Mouse (Mus musculus) limb, embryonic 13.5 days (tissue): ENCODE data around the gene Gm5269. TPM values are rescaled to one million over a fixed set of nuclear protein-coding genes. Genes with fewer than 3 reads are reported as not detected.

Source experiments
- ATAC-seq: fragments of 200-750 bp; cut with Nextera tagmentation; 2 replicates; pipeline ENCODE4 v1.8.0; 2017; ENCODE audit warnings: low read depth, moderate number of reproducible peaks, moderate TSS enrichment; ENCODE audit not compliant: low FRiP score
- H3K27ac ChIP-seq: fragments of 300-500 bp; sonication (generic); 2 replicates; pipeline ENCODE4 v1.5.1; 2015; ENCODE audit warnings: inconsistent platforms, mild to moderate bottlenecking, moderate library complexity
- H3K27me3 ChIP-seq: fragments of 300-500 bp; sonication (generic); 2 replicates; pipeline ENCODE4 v1.6.1; 2015; ENCODE audit warnings: mild to moderate bottlenecking, inconsistent platforms
- H3K36me3 ChIP-seq: fragments of 300-500 bp; sonication (generic); 2 replicates; pipeline ENCODE4 v1.6.1; 2015; ENCODE audit warnings: inconsistent platforms, mild to moderate bottlenecking, moderate library complexity
- H3K4me1 ChIP-seq: fragments of 300-500 bp; sonication (generic); 2 replicates; pipeline ENCODE4 v1.6.1; 2015; ENCODE audit warnings: inconsistent platforms
- H3K4me2 ChIP-seq: fragments of 300-500 bp; sonication (generic); replicated peaks from 2 replicates; pipeline ENCODE4 v1.6.1; 2015; ENCODE audit warnings: inconsistent platforms, mild to moderate bottlenecking, moderate library complexity
- H3K4me3 ChIP-seq: fragments of 300-500 bp; sonication (generic); 2 replicates; pipeline ENCODE4 v1.5.1; 2015; ENCODE audit warnings: moderate library complexity, mild to moderate bottlenecking, inconsistent platforms
- H3K9ac ChIP-seq: fragments of 300-500 bp; sonication (generic); 2 replicates; pipeline ENCODE4 v1.6.1; 2015; ENCODE audit warnings: mild to moderate bottlenecking, inconsistent platforms
- H3K9me3 ChIP-seq: fragments of 300-500 bp; sonication (generic); 2 replicates; pipeline ENCODE4 v1.6.1; 2016; ENCODE audit warnings: inconsistent platforms
- WGBS: fragments of 180-500 bp; shearing (Covaris S2); methylation state at CpG from one replicate; pipeline ENCODE4 v1.1.7; 2015; 5-methylcytosine and 5-hydroxymethylcytosine counted together
- polyA plus RNA-seq: library from polyadenylated mRNA; unstranded; fragments of >200 nt; fragmentation: Nextera tagmentation; extraction: Ambion mirVana; gene quantifications from 2 replicates; pipeline ENCODE4 v1.2.1, GENCODE M21; 2015

Gene Gm5269
- polyA plus RNA-seq, 1 experiment from 2014 or later: not detected

DNA sequence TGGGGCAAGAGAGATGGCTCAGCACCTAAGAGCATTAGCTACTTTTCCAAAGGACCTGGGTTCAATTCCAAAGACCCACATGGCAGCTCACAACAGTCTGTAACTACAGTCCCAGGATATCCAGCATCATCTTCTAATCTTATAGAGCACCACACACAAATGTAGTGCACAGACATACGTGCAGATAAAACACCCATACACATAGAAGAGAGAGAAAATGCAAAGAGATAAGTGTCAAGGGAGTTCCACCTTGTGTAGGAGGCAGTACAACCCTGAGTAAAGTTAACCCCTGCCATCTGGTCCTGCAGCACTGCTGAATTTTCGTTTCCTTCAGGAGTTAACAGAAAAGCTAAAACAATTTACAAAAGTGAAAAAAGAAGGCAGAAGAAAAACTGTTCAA, 14.4 kb downstream of the Gm5269 start:
- ATAC-seq: no peak
- 73% methylated on average over 2 of the region's 2 CpGs for WGBS
- no peaks in the 10 kb centered on the region for H3K36me3 ChIP-seq

GRCm38 (mm10) chr1:45873250-45873649, 16.8 kb downstream of the Gm5269 start:
- no peaks in the 10 kb centered on the region; the same call in 1 of the 2 replicates for H3K4me1 ChIP-seq
- ATAC-seq: no peak
- no peaks in the 10 kb centered on the region for H3K9me3 ChIP-seq
- H3K27me3 ChIP-seq: no peaks in the 10 kb centered on the region
- no peak overlapping the region for H3K4me2 ChIP-seq
- no peak overlapping the region for H3K27ac ChIP-seq
- H3K9ac ChIP-seq: no peak overlapping the region
- H3K36me3 ChIP-seq: no peaks in the 10 kb centered on the region
- 95% methylated on average over 2 of the region's 2 CpGs for WGBS
- no peak overlapping the region for H3K4me3 ChIP-seq

More for the DNA sequence above, 14.4 kb downstream of the Gm5269 start:
- Histone ChIP-seq H3K4me1 (no peaks in the 10 kb centered on the region), H3K4me2 (no peak overlapping the region), H3K9me3 (no peaks in the 10 kb centered on the region), H3K4me3 (no peak overlapping the region), H3K27ac (no peak overlapping the region), H3K9ac (no peak overlapping the region), H3K27me3 (no peaks in the 10 kb centered on the region)

GRCm38 (mm10) chr1:45868479-45869137, 21.5 kb downstream of the Gm5269 start:
- Histone ChIP-seq H3K9ac (no peak overlapping the region), H3K9me3 (no peaks in the 10 kb centered on the region), H3K4me2 (no peak overlapping the region), H3K4me3 (no peak overlapping the region), H3K27me3 (no peaks in the 10 kb centered on the region), H3K27ac (no peak overlapping the region), H3K36me3 (no peaks in the 10 kb centered on the region), H3K4me1 (peaks cover 19% of the 10 kb centered on the region)
- no peak for ATAC-seq
- 73% methylated on average over 3 of the region's 3 CpGs for WGBS

GRCm38 (mm10) chr1:45868050-45868449, 22.0 kb downstream of the Gm5269 start:
- 53% methylated on average over 1 of the region's 1 CpGs for WGBS
- Histone ChIP-seq H3K27ac (no peak overlapping the region), H3K9me3 (no peaks in the 10 kb centered on the region), H3K4me3 (no peak overlapping the region), H3K4me2 (no peak overlapping the region), H3K4me1 (peaks cover 19% of the 10 kb centered on the region), H3K27me3 (no peaks in the 10 kb centered on the region), H3K9ac (no peak overlapping the region), H3K36me3 (no peaks in the 10 kb centered on the region)
- no peak for ATAC-seq

DNA sequence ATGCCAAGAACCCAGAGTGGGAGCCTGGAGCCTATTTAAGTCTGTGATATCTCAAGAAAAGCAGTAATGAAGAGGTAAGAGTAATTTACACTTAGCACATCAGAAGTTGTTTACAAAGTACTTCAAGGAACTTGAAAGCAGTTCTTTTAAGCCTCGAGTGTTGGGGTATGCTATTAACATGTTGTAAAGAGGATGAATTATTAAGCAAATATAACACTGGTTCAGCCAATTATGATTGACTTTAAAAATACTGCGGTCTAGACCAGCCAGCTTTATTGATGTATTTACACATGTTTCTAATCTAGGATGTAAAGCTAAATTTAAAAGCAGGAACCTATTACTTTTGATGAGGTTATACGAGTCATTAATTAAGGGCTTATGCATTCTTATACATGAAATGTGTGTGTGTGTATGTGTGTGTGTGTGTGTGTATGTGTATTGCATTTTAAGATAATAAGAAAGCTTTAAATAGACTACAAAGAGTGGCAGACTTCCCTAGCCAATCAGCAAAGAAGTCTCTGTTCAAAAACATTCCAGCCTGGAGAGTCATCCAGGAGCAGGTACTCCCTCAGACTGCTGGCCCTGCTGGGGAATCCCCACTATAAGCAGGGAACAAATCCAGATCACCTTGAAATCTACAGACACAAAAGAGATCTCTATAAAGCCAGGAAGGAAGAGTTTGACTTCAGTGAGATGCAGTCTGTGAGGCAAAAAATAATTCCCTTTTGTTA, 23.6 kb downstream of the Gm5269 start:
- H3K4me2 ChIP-seq: no peak overlapping the region
- WGBS: 8% methylated on average over 3 of the region's 3 CpGs
- H3K27ac ChIP-seq: no peak overlapping the region
- no peaks in the 10 kb centered on the region for H3K27me3 ChIP-seq
- peak; percentile 57; the same call in 1 of the 2 replicates for ATAC-seq
- no peak overlapping the region for H3K4me3 ChIP-seq
- H3K9ac ChIP-seq: no peak overlapping the region
- no peaks in the 10 kb centered on the region for H3K9me3 ChIP-seq
- H3K36me3 ChIP-seq: no peaks in the 10 kb centered on the region
- H3K4me1 ChIP-seq: peaks cover 19% of the 10 kb centered on the region

GRCm38 (mm10) chr1:45865727-45866126, 24.3 kb downstream of the Gm5269 start:
- no peak overlapping the region for H3K4me3 ChIP-seq
- WGBS: 42% methylated on average over 5 of the region's 5 CpGs
- H3K4me1 ChIP-seq: peaks cover 19% of the 10 kb centered on the region
- no peak overlapping the region for H3K4me2 ChIP-seq
- no peak overlapping the region for H3K9ac ChIP-seq
- ATAC-seq: no peak
- no peaks in the 10 kb centered on the region for H3K27me3 ChIP-seq
- H3K9me3 ChIP-seq: no peaks in the 10 kb centered on the region
- no peak overlapping the region for H3K27ac ChIP-seq
- no peaks in the 10 kb centered on the region for H3K36me3 ChIP-seq

DNA sequence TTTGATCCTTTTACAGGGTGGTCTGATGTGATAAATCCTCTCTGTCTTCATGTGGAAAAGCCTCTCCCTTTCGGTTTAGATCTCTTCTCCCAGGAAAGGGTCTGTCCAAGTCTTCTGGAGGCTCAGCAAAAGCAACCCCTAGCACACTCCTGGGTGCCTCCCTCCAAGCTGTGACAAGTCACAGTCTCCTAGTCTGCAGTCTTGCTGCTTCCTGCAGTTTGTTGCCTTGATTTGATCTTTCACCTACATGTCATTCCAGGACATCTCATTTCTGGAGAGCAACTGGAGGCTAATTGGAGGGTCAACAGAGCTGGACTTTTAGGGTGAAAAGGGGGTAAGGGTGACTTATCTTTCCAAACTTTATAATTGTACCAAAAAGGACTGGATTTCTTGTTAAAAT, 24.8 kb downstream of the Gm5269 start:
- no peaks in the 10 kb centered on the region for H3K36me3 ChIP-seq
- WGBS: 13% methylated on average over 1 of the region's 1 CpGs
- H3K4me3 ChIP-seq: no peak overlapping the region
- no peaks in the 10 kb centered on the region for H3K9me3 ChIP-seq
- H3K4me1 ChIP-seq: peaks cover 20% of the 10 kb centered on the region
- no peaks in the 10 kb centered on the region for H3K27me3 ChIP-seq
- H3K27ac ChIP-seq: peak overlapping the region; percentile 64; the same call in 1 of the 2 replicates
- ATAC-seq: no peak
- H3K9ac ChIP-seq: no peak overlapping the region
- no peak overlapping the region for H3K4me2 ChIP-seq

GRCm38 (mm10) chr1:45864564-45865014, 25.5 kb downstream of the Gm5269 start:
- H3K27me3 ChIP-seq: no peaks in the 10 kb centered on the region
- H3K4me1 ChIP-seq: peaks cover 26% of the 10 kb centered on the region
- no peak overlapping the region for H3K4me3 ChIP-seq
- H3K9me3 ChIP-seq: no peaks in the 10 kb centered on the region
- H3K4me2 ChIP-seq: no peak overlapping the region
- ATAC-seq: peak; percentile 54
- no peaks in the 10 kb centered on the region for H3K36me3 ChIP-seq
- no peak overlapping the region for H3K9ac ChIP-seq
- 30% methylated on average over 4 of the region's 4 CpGs for WGBS
- H3K27ac ChIP-seq: peak overlapping the region; percentile 61

GRCm38 (mm10) chr1:45863641-45864040, 26.4 kb downstream of the Gm5269 start:
- H3K9me3 ChIP-seq: no peaks in the 10 kb centered on the region
- H3K4me3 ChIP-seq: no peak overlapping the region
- H3K9ac ChIP-seq: no peak overlapping the region
- no peak overlapping the region for H3K27ac ChIP-seq
- ATAC-seq: no peak
- no peak overlapping the region for H3K4me2 ChIP-seq
- H3K27me3 ChIP-seq: no peaks in the 10 kb centered on the region
- no peaks in the 10 kb centered on the region for H3K36me3 ChIP-seq
- WGBS: 94% methylated on average over 3 of the region's 3 CpGs
- H3K4me1 ChIP-seq: peaks cover 26% of the 10 kb centered on the region

- Histone ChIP-seq H3K9ac (no peak overlapping the region), H3K36me3 (no peaks in the 10 kb centered on the region), H3K27me3 (no peaks in the 10 kb centered on the region), H3K27ac (no peak overlapping the region), H3K9me3 (no peaks in the 10 kb centered on the region), H3K4me3 (no peak overlapping the region), H3K4me1 (peaks cover 24% of the 10 kb centered on the region), H3K4me2 (no peak overlapping the region)
- ATAC-seq: no peak
These were observed 28.9 kb downstream of the Gm5269 start for GRCm38 (mm10) chr1:45861162-45861561.

DNA sequence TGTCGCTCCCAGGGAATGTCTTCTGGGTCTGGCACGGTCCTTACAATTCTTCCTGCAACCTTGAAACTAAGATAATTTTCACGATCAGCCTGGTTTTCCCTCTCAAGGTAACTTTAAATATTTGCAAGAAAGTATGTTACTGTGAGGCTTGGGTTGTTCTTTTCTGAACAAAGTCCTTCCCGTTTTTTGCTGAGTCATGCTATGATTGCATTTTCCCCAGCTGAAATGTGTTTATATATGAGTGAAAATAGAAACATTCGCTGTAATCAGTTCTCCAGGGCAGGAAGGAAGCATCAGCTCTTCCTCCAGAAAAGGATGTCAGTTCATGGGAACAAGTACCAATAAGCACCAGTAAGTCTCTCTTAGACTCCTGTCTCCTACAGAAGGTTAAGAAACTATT, 29.7 kb downstream of the Gm5269 start:
- Histone ChIP-seq H3K27ac (no peak overlapping the region), H3K4me3 (no peak overlapping the region)
- whole genome bisulfite sequencing: 56% methylated on average over 5 of the region's 5 CpGs

GRCm38 (mm10) chr1:45858038-45858437, 32.0 kb downstream of the Gm5269 start:
- ATAC-seq: no peak
- Histone ChIP-seq H3K4me3 (no peak overlapping the region), H3K4me1 (0 out of 2 replicates have a peak, but pooled peaks cover 7% of the 10 kb centered on the region), H3K4me2 (no peak overlapping the region), H3K9ac (no peak overlapping the region), H3K9me3 (no peaks in the 10 kb centered on the region), H3K27me3 (no peaks in the 10 kb centered on the region), H3K36me3 (no peaks in the 10 kb centered on the region), H3K27ac (no peak overlapping the region)
- WGBS: 74% methylated on average over 1 of the region's 1 CpGs

More for the DNA sequence above, 29.7 kb downstream of the Gm5269 start:
- Histone ChIP-seq H3K4me2 (no peak overlapping the region), H3K27me3 (no peaks in the 10 kb centered on the region), H3K9me3 (no peaks in the 10 kb centered on the region), H3K4me1 (peaks cover 16% of the 10 kb centered on the region), H3K9ac (no peak overlapping the region), H3K36me3 (no peaks in the 10 kb centered on the region)
- no peak for ATAC-seq
